Mouse (Mus musculus) lung, postnatal 10 days (tissue): ENCODE results near the gene Grin2c.
A peak's percentile ranks its signal among the peaks of the same experiment; 100 is the strongest.

Experiments used
- DNase-seq: peaks from one replicate; pipeline ENCODE4 v3.0.0; 2021

Gene Grin2c

DNA sequence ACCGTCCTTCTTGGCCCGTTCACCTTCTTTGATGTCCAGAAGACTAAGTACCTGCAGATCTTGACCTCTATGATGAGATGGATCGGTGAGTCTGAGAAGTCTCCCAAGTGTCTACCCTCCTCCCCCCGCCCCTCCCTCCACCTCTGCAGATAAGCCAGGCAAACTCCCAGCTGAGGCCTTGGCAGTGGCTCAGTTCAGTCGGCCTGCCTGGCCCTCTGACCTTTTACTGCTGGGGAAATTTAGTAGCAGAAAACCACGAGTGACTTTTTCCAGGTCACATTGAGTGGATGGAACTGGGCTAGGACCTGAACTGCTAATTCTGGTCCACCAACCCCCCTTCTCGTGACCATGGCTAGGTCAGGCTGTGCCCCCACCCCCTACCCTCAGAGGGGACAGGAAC lies 38.6 kb downstream of the Grin2c start:
- DNase-seq, result no peak

GRCm38 (mm10) chr11:115227640-115228039 lies 39.4 kb downstream of the Grin2c start:
- DNase-seq, result no peak

GRCm38 (mm10) chr11:115226811-115227491 lies 40.1 kb downstream of the Grin2c start:
- DNase-seq, result peak; percentile 76

- no peak for DNase-seq
Observed at GRCm38 (mm10) chr11:115225301-115225700, 41.7 kb downstream of the Grin2c start.

DNA sequence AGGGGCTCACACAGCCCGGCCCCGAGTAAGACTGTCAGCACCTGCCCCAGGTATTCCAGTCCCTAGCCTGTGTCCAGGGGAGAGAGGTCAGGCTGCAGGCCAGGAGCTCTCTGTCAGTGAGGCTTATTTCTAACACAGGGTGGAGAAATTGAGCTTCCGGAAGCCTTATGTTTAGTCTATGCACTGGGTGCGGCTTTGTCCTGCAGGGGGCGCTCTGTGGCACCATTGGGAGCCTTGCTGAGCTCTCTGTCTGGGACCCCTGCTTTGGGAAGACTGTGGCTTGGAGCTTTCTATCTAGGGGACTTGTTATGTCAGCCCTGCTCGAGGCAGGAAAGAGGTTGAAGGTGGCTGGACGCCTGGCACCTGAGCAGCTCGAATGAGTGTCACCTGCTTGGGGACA lies 42.2 kb downstream of the Grin2c start:
- DNase-seq, result peak; percentile 81

DNA sequence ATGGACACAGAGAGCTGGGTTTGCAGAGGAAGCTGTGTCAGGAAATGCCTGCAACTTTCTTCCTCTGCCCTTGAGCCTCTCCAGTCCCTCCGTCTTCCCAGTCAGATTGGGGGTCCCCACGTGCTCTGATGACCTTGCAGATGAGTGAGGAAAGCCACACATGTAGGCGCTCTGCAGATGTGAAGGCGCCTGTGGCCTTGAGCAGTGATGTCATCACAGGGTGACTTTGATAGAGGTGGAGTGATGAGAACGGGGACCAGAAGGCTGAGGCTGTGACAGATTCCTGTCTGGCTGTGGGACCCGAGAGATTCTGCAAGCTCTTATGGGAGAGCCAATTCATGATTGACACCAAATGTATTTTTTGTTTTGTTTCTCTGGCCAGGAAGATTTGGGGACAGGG lies 43.2 kb downstream of the Grin2c start:
- DNase-seq, result no peak

- DNase-seq, result no peak
Observed at GRCm38 (mm10) chr11:115223451-115223850, 43.6 kb downstream of the Grin2c start.

DNA sequence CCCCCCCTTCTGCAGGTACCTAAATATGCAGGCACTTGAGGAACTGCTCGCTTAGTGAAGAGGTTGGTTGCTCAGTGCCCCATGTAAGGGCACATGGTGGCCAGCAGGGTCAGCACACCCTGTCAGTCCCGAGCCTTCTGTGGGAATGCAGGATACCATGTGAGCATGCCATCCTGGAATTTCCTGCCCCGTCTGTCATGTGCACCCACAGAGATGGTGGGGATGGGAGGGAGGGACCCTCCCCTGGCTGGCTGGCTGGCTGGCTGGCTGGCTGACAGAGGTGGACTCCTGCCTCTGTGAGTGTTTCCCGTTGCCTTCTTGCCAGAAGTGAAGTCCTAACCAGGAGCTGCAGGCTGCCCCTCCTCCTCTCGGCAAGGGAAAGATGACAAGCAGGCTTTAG lies 44.5 kb downstream of the Grin2c start:
- DNase-seq, result peak; percentile 67

- DNase-seq, result peak; percentile 71
Observed at GRCm38 (mm10) chr11:115222077-115222476, 45.0 kb downstream of the Grin2c start.

GRCm38 (mm10) chr11:115219685-115220084 lies 47.4 kb downstream of the Grin2c start:
- peak; percentile 51 for DNase-seq

DNA sequence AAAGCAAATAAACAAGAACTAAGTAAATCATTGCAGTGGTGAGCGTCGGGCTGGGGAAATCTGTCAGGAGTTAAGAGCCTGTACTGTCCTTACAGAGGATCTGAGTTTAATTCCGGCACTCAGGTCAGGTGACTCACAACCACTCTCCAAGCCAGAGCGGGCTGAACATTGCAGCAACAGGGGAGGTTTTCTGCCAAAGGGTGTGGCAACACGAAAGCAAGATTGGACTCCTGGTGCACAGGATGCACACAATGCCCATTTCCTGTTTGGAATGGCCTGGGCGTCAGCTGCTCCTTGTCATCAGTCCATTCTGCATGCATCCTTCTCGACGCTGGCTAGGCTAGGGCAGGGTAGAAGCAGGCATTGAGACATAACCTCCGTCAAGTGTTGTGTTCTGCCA lies 47.8 kb downstream of the Grin2c start:
- peak; percentile 83 for DNase-seq

DNA sequence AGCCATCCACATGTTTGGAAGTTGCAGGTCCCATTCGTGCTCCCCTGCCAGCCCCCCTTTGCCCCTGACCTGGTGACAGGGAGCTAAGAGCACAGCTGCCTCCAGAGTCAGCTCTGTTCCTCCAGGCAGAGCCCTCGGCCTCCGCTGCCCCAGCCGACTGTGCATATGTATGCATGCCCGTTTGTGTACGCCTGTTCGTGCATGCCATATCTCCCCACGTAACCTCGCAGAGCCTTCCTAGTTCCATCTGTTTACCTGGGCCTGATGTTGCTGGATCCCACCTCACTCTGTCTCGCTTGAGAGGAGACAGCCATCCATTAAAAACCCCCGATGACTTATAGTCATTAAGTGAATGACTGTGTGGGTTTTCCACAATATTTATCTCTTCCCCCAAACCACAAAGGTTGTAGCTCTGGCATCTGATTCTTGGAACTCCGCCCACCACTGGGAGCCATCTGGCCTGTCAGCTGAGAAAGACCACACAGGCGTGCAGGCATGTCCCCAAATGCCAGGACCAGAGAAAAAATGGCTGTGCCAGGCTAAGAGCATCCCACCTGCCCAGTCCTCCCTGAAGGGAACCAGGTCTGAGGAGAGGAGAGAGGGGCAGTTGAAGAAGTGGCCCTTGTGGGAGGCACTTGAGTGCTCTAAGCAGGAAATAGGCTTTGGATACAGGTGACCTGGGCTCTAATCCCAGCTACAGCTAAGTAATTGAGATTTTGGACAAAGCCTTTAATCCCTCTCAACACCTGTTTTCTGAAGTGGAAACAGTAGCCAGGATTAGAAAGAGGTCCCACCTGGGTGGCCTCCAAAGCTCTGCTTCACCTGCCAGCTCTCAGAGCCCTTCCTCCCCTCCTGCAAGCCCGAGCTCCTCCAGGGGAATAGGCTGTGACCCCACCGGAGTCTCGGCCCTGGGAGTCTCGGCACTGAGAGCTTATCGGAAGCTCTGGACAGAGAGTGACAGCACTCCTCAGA lies 49.3 kb downstream of the Grin2c start:
- no peak for DNase-seq

- DNase-seq, result no peak
Observed at GRCm38 (mm10) chr11:115215123-115215522, 51.9 kb downstream of the Grin2c start.

DNA sequence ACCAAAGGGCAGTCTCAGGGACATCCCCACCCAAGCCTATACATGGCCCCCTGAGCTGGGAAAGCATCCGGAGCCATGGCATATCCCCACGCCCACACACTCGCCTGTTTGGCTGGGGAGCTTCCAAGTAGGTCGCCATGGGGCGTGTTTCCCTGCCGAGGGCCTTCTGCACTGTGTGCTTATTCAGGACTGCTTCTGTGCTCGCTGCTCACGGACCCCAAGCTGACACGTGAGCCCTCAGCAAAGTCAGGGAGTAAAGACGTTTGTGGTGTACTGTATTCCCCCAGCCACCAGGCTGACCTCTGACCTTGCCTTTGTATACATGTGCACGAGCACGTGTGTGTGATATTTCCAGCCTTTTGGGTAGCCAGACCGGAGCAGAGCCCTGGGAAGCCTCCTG lies 54.9 kb downstream of the Grin2c start:
- no peak for DNase-seq

DNA sequence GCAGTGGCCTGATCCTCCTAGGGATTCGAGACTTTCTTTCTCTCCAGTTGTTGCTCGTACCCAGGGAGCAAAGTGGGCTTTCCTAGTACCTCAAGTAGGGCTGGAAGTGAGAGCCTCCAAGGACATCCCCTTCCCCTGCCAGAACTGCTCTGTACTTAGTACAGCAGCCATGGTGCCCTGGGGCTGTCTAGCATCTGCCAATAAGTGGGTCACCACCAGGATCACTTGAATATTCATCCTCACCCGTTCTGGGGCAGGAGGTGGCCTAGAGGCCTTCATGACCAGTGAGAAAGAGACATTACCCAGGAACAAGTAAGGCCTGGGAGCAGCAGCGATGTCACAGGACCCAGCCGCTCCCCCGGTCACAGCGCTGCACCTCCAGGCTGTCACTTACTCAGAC lies 57.1 kb downstream of the Grin2c start:
- no peak for DNase-seq

GRCm38 (mm10) chr11:115208776-115209732 lies 58.0 kb downstream of the Grin2c start:
- no peak for DNase-seq

GRCm38 (mm10) chr11:115208126-115208525 lies 58.9 kb downstream of the Grin2c start:
- DNase-seq, result no peak

DNA sequence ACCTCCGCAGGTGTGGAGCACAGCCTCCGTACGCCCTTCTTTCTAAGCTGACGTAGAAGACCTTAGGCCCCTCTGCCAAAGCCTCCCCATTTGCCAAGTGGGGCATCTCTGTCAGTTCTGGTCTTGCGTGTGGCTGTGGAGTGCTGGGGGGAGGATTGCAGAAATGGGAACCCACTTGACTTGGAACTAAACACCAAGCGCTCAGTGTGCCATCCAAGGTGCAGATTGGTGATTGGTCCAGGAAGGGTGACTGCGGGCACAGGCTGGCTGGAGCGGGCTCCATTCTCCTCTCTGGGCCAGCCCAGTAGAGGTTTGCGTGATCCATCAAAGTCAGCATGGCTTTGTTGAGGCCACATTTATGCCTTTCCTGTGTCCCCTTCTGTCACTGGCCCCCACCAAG lies 64.3 kb downstream of the Grin2c start:
- no peak for DNase-seq

DNA sequence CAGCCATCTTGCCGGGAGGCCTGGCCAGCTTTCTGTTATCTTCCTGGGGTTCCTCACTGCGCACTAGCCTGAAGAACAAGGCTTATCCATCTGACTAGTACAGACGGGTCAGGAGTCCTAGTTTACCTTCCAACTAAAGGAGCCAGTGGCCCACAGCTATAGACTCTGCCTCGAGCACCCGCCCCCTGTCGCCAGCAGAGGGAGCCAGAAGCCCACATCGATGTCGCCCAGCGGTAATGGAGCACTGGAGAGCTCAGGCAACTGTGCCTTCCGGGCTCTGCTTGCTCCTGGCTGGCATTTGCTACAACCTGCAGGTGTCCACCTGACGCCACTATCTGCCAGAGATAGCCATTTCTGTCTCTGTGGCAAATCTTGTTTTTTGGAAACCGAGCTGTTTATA lies 64.7 kb downstream of the Grin2c start:
- peak; percentile 87 for DNase-seq

- DNase-seq, result no peak
Observed at GRCm38 (mm10) chr11:115200520-115200919, 66.5 kb downstream of the Grin2c start.
